Mouse (Mus musculus) MEL-GATA-1-ER (cell line): ENCODE data around the gene Ccr5.

Experiments used
- DNase-seq: peaks from one replicate; pipeline ENCODE4 v3.0.0-alpha.2; 2012; ENCODE audit warnings: low read depth; ENCODE audit errors: extremely low read depth

Gene Ccr5

DNA sequence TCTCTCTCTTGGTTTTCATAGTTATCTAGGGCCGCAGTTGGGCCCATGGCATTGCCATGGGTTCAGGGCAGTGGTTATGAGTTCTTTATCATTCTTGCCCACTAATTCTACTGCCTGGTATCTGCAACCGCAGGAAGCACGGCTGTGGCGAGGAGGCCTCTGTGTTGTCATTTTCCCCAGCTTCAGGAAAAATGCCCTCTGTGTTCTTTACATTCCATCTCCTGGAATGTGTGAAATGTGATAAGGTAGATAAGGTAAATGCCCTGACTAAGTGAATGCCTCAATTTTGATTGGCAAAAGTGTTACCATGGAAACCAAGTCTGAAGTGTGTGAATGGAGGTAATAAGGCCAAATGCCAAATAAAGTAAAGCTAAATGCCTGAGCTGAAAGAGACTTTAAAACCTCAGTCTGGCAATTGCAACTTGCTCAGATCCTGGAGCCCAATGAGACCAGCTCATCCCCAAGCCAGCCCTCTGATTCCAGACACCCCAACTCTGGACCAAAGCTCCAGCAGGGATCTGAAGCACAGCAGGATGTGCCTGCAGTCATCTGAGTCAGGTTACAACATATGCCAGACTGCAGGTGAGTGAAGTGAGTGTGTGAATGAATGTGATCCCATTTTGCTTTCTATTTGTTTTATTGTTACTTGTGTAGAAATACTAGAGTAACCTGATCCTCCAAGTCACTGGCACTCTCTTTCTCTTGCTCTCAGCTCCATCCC lies 16.9 kb downstream of the Ccr5 start:
- DNase-seq = no peak

GRCm38 (mm10) chr9:124143678-124144077 lies 22.3 kb downstream of the Ccr5 start:
- peak; percentile 33 for DNase-seq

GRCm38 (mm10) chr9:124146307-124146706 lies 25.0 kb downstream of the Ccr5 start:
- DNase-seq = no peak
